Mouse (Mus musculus): ENCODE results near the gene Kifc5b.

DNA sequence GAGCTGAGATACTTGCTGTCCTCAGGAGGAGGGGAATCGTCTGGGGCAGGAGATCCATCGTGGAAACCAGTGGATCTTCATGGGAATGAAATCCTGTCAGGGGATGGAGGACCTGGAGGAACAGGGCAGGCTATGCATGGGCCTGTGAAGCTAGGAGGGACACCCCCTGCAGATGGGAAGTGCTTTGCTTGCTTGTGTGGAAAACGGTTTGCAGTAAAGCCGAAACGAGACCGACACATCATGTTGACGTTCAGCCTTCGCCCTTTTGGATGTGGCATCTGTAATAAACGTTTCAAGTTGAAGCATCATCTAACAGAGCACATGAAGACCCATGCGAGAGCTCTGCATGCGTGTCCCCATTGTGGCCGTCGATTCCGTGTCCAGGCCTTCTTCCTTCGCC, 57.7 kb downstream of the Kifc5b start:
- TF ChIP-seq POLR2A (IDR thresholded peaks at IDR 0.05; ENCODE audit: insufficient read depth, low read length), result no peak
- TF ChIP-seq EP300 (IDR thresholded peaks at IDR 0.05; ENCODE audit: insufficient read depth, low read depth, low read length), result no peak

Measured in ES-Bruce4 (cell line).